Mouse (Mus musculus): ENCODE results near the gene Adcy4. TPM values are rescaled to one million over a fixed set of nuclear protein-coding genes. Genes with fewer than 3 reads are reported as not detected.
A peak's percentile ranks its signal among the peaks of the same experiment; 100 is the strongest.

The Adcy4 gene
- polyA plus RNA-seq, 1 experiment from 2014 or later = 4.4 TPM

DNA sequence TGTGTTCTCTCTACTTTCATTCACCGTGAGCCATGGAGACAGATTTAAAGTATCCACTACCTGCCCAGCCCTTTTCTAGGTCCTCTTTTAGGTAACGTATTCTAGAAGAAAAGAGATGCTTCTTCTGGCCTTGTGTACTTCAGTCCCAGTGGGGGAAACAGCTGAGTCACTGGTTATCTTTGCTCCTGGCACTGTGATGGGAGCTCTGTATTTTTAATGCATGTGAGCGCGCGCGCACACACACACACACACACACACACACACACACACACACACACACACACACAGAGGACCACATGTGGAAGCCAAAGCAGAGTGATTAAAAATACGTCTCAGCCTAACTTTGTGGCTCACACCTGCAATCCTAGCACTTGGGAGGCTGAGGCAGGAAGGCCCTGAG is 60.5 kb downstream of the Adcy4 start:
- WGBS = 96% methylated on average over 7 of the region's 7 CpGs
- ATAC-seq (ENCODE audit: low read depth) = no peak
- H3K27ac ChIP-seq (replicated peaks) = no peak overlapping the region
- H3K4me2 ChIP-seq = no peak overlapping the region
- H3K36me3 ChIP-seq = peaks cover 14% of the 10 kb centered on the region
- H3K9me3 ChIP-seq = no peaks in the 10 kb centered on the region
- no peak overlapping the region for H3K4me3 ChIP-seq
- H3K4me1 ChIP-seq (replicated peaks) = peaks cover 16% of the 10 kb centered on the region
- no peaks in the 10 kb centered on the region for H3K27me3 ChIP-seq
- H3K9ac ChIP-seq = no peak overlapping the region

DNA sequence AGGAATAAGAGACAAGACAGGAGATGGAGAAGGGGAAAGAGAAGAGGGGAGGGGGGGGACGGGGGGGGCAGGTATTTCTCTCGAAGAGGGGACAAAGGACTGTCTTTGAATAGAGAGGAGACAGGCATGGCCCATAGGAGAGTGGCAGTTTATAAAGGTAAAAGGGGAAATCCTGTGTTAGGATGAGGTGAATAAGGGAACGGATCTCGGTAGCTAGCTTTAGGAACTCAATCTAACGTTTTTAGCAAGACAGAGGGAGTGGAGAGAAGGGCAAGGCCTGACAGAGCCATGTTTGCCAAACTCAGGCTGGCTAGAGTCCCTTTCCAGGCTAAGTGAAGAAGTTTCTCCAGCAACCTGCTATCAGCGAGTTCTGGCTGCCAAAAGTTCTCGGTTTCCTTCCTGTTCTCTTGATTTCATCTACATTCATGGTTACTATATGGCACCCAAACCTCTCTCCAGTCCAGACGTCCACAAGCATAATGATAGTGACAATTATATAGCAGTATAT is 61.4 kb downstream of the Adcy4 start:
- Histone ChIP-seq H3K36me3 (peaks cover 23% of the 10 kb centered on the region), H3K27me3 (no peaks in the 10 kb centered on the region), H3K4me3 (peak overlapping the region; percentile 70), H3K27ac (replicated peaks) (peak overlapping the region; percentile 89; the same call in 1 of the 2 replicates), H3K9me3 (no peaks in the 10 kb centered on the region), H3K9ac (peak overlapping the region; percentile 80), H3K4me1 (replicated peaks) (peaks cover 16% of the 10 kb centered on the region), H3K4me2 (peak overlapping the region; percentile 59)
- ATAC-seq (ENCODE audit: low read depth) = peak; percentile 33
- WGBS = 45% methylated on average over 8 of the region's 8 CpGs

DNA sequence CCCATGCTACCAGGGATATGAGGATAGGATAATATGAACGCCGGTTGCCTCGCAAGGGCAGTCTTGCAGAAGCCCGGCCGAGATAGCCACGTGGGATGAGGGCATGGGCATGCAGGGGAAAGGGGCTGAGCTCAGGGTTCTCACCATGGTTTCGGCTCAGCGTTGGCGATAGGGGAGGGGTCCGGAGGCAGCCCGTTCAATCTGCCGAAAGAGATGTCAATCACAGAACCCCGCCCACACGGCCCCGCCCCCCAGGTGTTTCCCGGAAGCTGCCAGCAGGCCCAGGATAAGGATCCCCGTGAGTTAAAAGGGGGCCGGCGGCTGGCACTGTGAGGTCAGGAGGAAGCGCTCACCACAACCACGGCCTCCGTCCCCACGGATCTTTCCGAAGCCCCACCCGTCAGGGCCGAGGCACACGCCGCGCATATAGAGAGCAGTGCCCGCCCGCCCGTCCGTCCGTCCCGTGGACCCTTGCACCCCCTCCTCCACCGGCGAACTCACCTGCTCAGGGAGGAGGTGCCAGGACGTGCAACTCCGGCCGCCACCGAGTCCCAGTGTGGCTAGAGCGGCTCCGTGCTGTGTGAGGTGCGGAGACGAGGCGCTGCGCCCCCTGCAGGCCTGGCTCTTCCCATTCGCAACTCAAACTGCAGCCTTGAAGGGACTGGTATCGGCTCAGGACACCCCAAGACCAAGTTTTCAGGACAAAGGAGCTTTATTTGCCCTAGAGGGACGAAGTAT is 62.0 kb downstream of the Adcy4 start, which contains the start of gene Rabggta:
Gene Rabggta, minus strand, starts transcription at position 564 of the 738 bp plus-strand sequence.
- Histone ChIP-seq H3K4me3 (peak within 1 kb of the TSS; percentile 70), H3K4me2 (peak within 1 kb of the TSS; percentile 59), H3K9me3 (no peaks in the 10 kb centered on the region), H3K27me3 (no peaks in the 10 kb centered on the region), H3K27ac (replicated peaks) (peak within 1 kb of the TSS; percentile 89), H3K36me3 (peaks cover 29% of the 10 kb centered on the region), H3K9ac (peak within 1 kb of the TSS; percentile 80), H3K4me1 (replicated peaks) (peaks cover 16% of the 10 kb centered on the region)
- peak; percentile 98 for ATAC-seq (ENCODE audit: low read depth)
- under 1% methylated on average over 50 of the region's 50 CpGs for WGBS

DNA sequence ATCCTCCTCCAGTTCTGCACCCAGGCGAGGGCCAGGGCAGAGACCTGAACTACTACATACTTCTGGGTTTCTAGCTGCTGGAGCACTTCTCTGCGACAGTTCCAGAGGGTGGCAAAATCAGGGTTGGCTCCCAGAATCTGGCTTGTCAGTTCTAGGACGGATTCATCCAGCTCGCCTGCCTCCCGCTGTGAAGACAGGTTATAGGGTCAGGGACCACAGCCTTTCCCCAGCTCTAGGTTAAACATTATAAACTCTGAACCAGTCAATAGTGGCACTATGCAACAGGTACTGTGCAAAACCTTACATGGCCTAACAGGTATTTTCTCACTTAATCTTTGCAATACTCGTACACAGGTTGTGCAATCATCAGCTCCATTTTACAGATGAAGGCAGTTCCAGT is 62.8 kb downstream of the Adcy4 start:
- Histone ChIP-seq H3K27ac (replicated peaks) (no peak overlapping the region; the same call in 1 of the 2 replicates), H3K4me3 (peak overlapping the region; percentile 70), H3K9me3 (no peaks in the 10 kb centered on the region), H3K36me3 (peaks cover 37% of the 10 kb centered on the region), H3K4me1 (replicated peaks) (peaks cover 16% of the 10 kb centered on the region), H3K4me2 (peak overlapping the region; percentile 59), H3K27me3 (no peaks in the 10 kb centered on the region), H3K9ac (peak overlapping the region; percentile 80)
- WGBS = 76% methylated on average over 6 of the region's 6 CpGs
- ATAC-seq (ENCODE audit: low read depth) = no peak

DNA sequence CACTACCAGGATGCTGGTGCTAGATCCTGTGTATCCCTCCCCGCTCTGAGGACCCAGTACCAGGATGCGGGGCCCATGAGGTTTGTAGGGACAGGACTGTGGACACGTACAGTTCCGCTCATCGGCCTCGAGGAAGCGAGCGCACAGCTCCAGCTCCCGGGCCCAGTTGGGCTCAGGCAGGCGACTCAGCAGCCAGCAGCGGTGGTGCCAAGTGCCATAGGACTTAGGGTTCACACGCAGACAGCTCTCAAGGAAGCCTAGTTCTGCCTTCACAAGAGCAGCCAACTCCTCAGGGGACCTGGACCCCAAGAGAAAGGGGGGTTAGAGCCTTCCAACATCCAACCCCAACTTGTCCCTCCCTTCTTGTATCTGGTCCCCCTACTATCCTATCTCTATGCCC is 63.2 kb downstream of the Adcy4 start:
- Histone ChIP-seq H3K9ac (0 out of 2 replicates have a peak overlapping the region, but pooled peaks have one; percentile 80), H3K36me3 (peaks cover 39% of the 10 kb centered on the region), H3K4me2 (no peak overlapping the region), H3K9me3 (no peaks in the 10 kb centered on the region), H3K27ac (replicated peaks) (no peak overlapping the region), H3K4me1 (replicated peaks) (peaks cover 16% of the 10 kb centered on the region), H3K27me3 (no peaks in the 10 kb centered on the region), H3K4me3 (no peak overlapping the region)
- no peak for ATAC-seq (ENCODE audit: low read depth)
- 92% methylated on average over 12 of the region's 12 CpGs for WGBS

DNA sequence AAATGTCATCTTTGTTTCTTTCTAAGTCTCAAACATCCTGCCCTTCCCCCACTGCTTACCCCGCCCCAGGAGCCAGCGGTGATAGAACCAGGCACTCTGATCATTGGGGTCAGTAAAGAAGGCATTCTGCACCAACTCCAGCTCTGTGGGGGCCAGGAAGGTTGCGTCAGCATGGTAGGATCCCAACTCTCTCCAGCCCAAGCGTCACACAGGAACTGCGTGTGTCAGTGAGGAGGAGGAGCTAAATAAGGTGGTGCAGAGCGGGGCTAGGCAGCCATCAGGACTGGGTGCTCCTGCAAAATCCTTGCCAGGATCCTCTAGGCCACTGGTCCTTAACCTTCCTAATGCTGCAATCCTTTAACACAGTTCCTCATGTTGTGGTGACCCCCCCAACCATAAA is 64.2 kb downstream of the Adcy4 start:
- Histone ChIP-seq H3K9ac (no peak overlapping the region), H3K4me2 (no peak overlapping the region), H3K36me3 (peaks cover 39% of the 10 kb centered on the region), H3K27ac (replicated peaks) (no peak overlapping the region), H3K4me3 (no peak overlapping the region), H3K27me3 (no peaks in the 10 kb centered on the region), H3K4me1 (replicated peaks) (peaks cover 16% of the 10 kb centered on the region), H3K9me3 (no peaks in the 10 kb centered on the region)
- no peak for ATAC-seq (ENCODE audit: low read depth)
- 86% methylated on average over 6 of the region's 6 CpGs for WGBS

Other genes starting within 250 kb of the Adcy4 start
- 18.7 and 20.3 TPM in 2 replicates for gene Pck2, start 243.8 kb downstream of the Adcy4 start, polyA plus RNA-seq (2015; fragmentation: Nextera tagmentation; extraction: Ambion mirVana)
- 109 and 126 TPM in 2 replicates for gene Dcaf11, start 224.1 kb downstream of the Adcy4 start, polyA plus RNA-seq (2015; fragmentation: Nextera tagmentation; extraction: Ambion mirVana)
- 0.59 TPM in 1 of 2 replicates, not detected in the other for gene A730061H03Rik, start 223.7 kb downstream of the Adcy4 start, polyA plus RNA-seq (2015; fragmentation: Nextera tagmentation; extraction: Ambion mirVana)
- 1.0 and 3.2 TPM in 2 replicates for gene Fitm1, start 208.5 kb downstream of the Adcy4 start, polyA plus RNA-seq (2015; fragmentation: Nextera tagmentation; extraction: Ambion mirVana)
- 167 and 179 TPM in 2 replicates for gene Psme1, start 206.0 kb downstream of the Adcy4 start, polyA plus RNA-seq (2015; fragmentation: Nextera tagmentation; extraction: Ambion mirVana)
- gene Emc9, start 198.8 kb downstream of the Adcy4 start, polyA plus RNA-seq (2015; fragmentation: Nextera tagmentation; extraction: Ambion mirVana) = 20.4 and 24.5 TPM in 2 replicates
- 178 and 199 TPM in 2 replicates for gene Psme2, start 193.0 kb downstream of the Adcy4 start, polyA plus RNA-seq (2015; fragmentation: Nextera tagmentation; extraction: Ambion mirVana)
- gene Rnf31, start 192.4 kb downstream of the Adcy4 start, polyA plus RNA-seq (2015; fragmentation: Nextera tagmentation; extraction: Ambion mirVana) = 21.7 and 27.5 TPM in 2 replicates
- gene Irf9, start 180.5 kb downstream of the Adcy4 start, polyA plus RNA-seq (2015; fragmentation: Nextera tagmentation; extraction: Ambion mirVana) = 9.8 and 10.4 TPM in 2 replicates
- gene Rec8, start 166.1 kb downstream of the Adcy4 start, polyA plus RNA-seq (2015; fragmentation: Nextera tagmentation; extraction: Ambion mirVana) = 17.4 and 17.6 TPM in 2 replicates
- 81.6 and 84.5 TPM in 2 replicates for gene Ipo4, start 148.1 kb downstream of the Adcy4 start, polyA plus RNA-seq (2015; fragmentation: Nextera tagmentation; extraction: Ambion mirVana)
- gene Gm49378, start 146.2 kb downstream of the Adcy4 start, polyA plus RNA-seq (2015; fragmentation: Nextera tagmentation; extraction: Ambion mirVana) = 1.9 and 3.0 TPM in 2 replicates
- 60.0 and 61.2 TPM in 2 replicates for gene Tm9sf1, start 140.3 kb downstream of the Adcy4 start, polyA plus RNA-seq (2015; fragmentation: Nextera tagmentation; extraction: Ambion mirVana)
- gene Tssk4, start 133.9 kb downstream of the Adcy4 start, polyA plus RNA-seq (2015; fragmentation: Nextera tagmentation; extraction: Ambion mirVana) = 0.30 and 0.31 TPM in 2 replicates
- gene Mdp1, start 123.6 kb downstream of the Adcy4 start, polyA plus RNA-seq (2015; fragmentation: Nextera tagmentation; extraction: Ambion mirVana) = 68.6 and 70.4 TPM in 2 replicates
- 51.1 and 55.0 TPM in 2 replicates for gene Gmpr2, start 112.2 kb downstream of the Adcy4 start, polyA plus RNA-seq (2015; fragmentation: Nextera tagmentation; extraction: Ambion mirVana)
- gene Nedd8, start 112.0 kb downstream of the Adcy4 start, polyA plus RNA-seq (2015; fragmentation: Nextera tagmentation; extraction: Ambion mirVana) = 551 and 603 TPM in 2 replicates
- gene Tinf2, start 102.3 kb downstream of the Adcy4 start, polyA plus RNA-seq (2015; fragmentation: Nextera tagmentation; extraction: Ambion mirVana) = 26.3 and 26.9 TPM in 2 replicates
- 0.17 and 0.66 TPM in 2 replicates for gene Tgm1, start 70.2 kb downstream of the Adcy4 start, polyA plus RNA-seq (2015; fragmentation: Nextera tagmentation; extraction: Ambion mirVana)
- gene Rabggta, start 61.8 kb downstream of the Adcy4 start, polyA plus RNA-seq (2015; fragmentation: Nextera tagmentation; extraction: Ambion mirVana) = 50.6 and 53.2 TPM in 2 replicates
- gene Dhrs1, start 38.4 kb downstream of the Adcy4 start, polyA plus RNA-seq (2015; fragmentation: Nextera tagmentation; extraction: Ambion mirVana) = 90.0 and 95.0 TPM in 2 replicates
- 29.3 and 32.7 TPM in 2 replicates for gene Nop9, start 38.4 kb downstream of the Adcy4 start, polyA plus RNA-seq (2015; fragmentation: Nextera tagmentation; extraction: Ambion mirVana)
- 0.24 TPM in 1 of 2 replicates, not detected in the other for gene Cideb, start 25.6 kb downstream of the Adcy4 start, polyA plus RNA-seq (2015; fragmentation: Nextera tagmentation; extraction: Ambion mirVana)
- 0.29 and 0.33 TPM in 2 replicates for gene Ltb4r2, start 22.7 kb downstream of the Adcy4 start, polyA plus RNA-seq (2015; fragmentation: Nextera tagmentation; extraction: Ambion mirVana)
- gene Ltb4r1, start 18.1 kb downstream of the Adcy4 start, polyA plus RNA-seq (2015; fragmentation: Nextera tagmentation; extraction: Ambion mirVana) = 0.21 and 0.28 TPM in 2 replicates
- gene Ripk3, start 4.8 kb upstream of the Adcy4 start, polyA plus RNA-seq (2015; fragmentation: Nextera tagmentation; extraction: Ambion mirVana) = 4.3 and 4.7 TPM in 2 replicates
- gene Nfatc4, start 39.0 kb upstream of the Adcy4 start, polyA plus RNA-seq (2015; fragmentation: Nextera tagmentation; extraction: Ambion mirVana) = 12.2 and 14.2 TPM in 2 replicates
- gene Nynrin, start 69.9 kb upstream of the Adcy4 start, polyA plus RNA-seq (2015; fragmentation: Nextera tagmentation; extraction: Ambion mirVana) = 11.8 and 12.7 TPM in 2 replicates
- 0.19 and 0.25 TPM in 2 replicates for gene Cbln3, start 100.3 kb upstream of the Adcy4 start, polyA plus RNA-seq (2015; fragmentation: Nextera tagmentation; extraction: Ambion mirVana)
- 10.5 and 11.1 TPM in 2 replicates for gene Khnyn, start 100.9 kb upstream of the Adcy4 start, polyA plus RNA-seq (2015; fragmentation: Nextera tagmentation; extraction: Ambion mirVana)
- 105 and 109 TPM in 2 replicates for gene Sdr39u1, start 116.2 kb upstream of the Adcy4 start, polyA plus RNA-seq (2015; fragmentation: Nextera tagmentation; extraction: Ambion mirVana)
- 0.47 TPM in 1 of 2 replicates, not detected in the other for gene Cma1, start 160.6 kb upstream of the Adcy4 start, polyA plus RNA-seq (2015; fragmentation: Nextera tagmentation; extraction: Ambion mirVana)
- gene Cma2, start 166.9 kb upstream of the Adcy4 start, polyA plus RNA-seq (2015; fragmentation: Nextera tagmentation; extraction: Ambion mirVana) = not detected in 2 replicates
- not detected in 2 replicates for gene Mcpt1, start 233.9 kb upstream of the Adcy4 start, polyA plus RNA-seq (2015; fragmentation: Nextera tagmentation; extraction: Ambion mirVana)
- not detected in 2 replicates for gene Mcpt9, start 246.4 kb upstream of the Adcy4 start, polyA plus RNA-seq (2015; fragmentation: Nextera tagmentation; extraction: Ambion mirVana)